Mouse (Mus musculus): ENCODE measurements at regions not wholly inside any gene's neighbourhood (a gene's known extent, or its start where the extent isn't known, plus 50 kb on each side); places are given as distances from the start of the nearest gene placed in this dataset.

- no peak overlapping the region for H3K4me3 ChIP-seq
- no peak for DNase-seq (ENCODE audit: extremely low spot score in 1 of 2, low spot score in 2 of 2)
- no peak for TF ChIP-seq CTCF (IDR thresholded peaks at IDR 0.05)
- H3K27ac ChIP-seq, result no peak overlapping the region
- intact Hi-C loops (cut with DNase I), result no loop called here
These were observed 51.3 kb downstream of the 3110018I06Rik start for GRCm38 (mm10) chr12:107539683-107540082.

GRCm38 (mm10) chr12:107541196-107541595, 52.8 kb downstream of the 3110018I06Rik start:
- Histone ChIP-seq H3K27ac (no peak overlapping the region), H3K4me3 (no peak overlapping the region)
- intact Hi-C loops (cut with DNase I), result no loop called here
- no peak for DNase-seq (ENCODE audit: extremely low spot score in 1 of 2, low spot score in 2 of 2)
- no peak for TF ChIP-seq CTCF (IDR thresholded peaks at IDR 0.05)

- no peak for DNase-seq (ENCODE audit: extremely low spot score in 1 of 2, low spot score in 2 of 2)
- intact Hi-C loops (cut with DNase I), result no loop called here
- no peak overlapping the region for H3K27ac ChIP-seq
- no peak for TF ChIP-seq CTCF (IDR thresholded peaks at IDR 0.05)
- no peak overlapping the region for H3K4me3 ChIP-seq
These were observed 58.9 kb downstream of the 3110018I06Rik start for GRCm38 (mm10) chr12:107547194-107547885.

GRCm38 (mm10) chr12:107547886-107548448, 59.5 kb downstream of the 3110018I06Rik start:
- no peak overlapping the region for H3K4me3 ChIP-seq
- intact Hi-C loops (cut with DNase I), result no loop called here
- no peak for DNase-seq (ENCODE audit: extremely low spot score in 1 of 2, low spot score in 2 of 2)
- no peak for TF ChIP-seq CTCF (IDR thresholded peaks at IDR 0.05)
- H3K27ac ChIP-seq, result no peak overlapping the region

GRCm38 (mm10) chr12:107549452-107550296, 61.2 kb downstream of the 3110018I06Rik start:
- TF ChIP-seq CTCF (IDR thresholded peaks at IDR 0.05), result no peak
- Histone ChIP-seq H3K27ac (no peak overlapping the region), H3K4me3 (no peak overlapping the region)
- intact Hi-C loops (cut with DNase I), result no loop called here
- no peak for DNase-seq (ENCODE audit: extremely low spot score in 1 of 2, low spot score in 2 of 2)

GRCm38 (mm10) chr12:107559191-107559590, 70.8 kb downstream of the 3110018I06Rik start:
- intact Hi-C loops (cut with DNase I), result no loop called here
- no peak overlapping the region for H3K27ac ChIP-seq

GRCm38 (mm10) chr12:107560100-107560499, 71.7 kb downstream of the 3110018I06Rik start:
- no peak for TF ChIP-seq CTCF (IDR thresholded peaks at IDR 0.05)
- no peak overlapping the region for H3K4me3 ChIP-seq
- H3K27ac ChIP-seq, result no peak overlapping the region
- no peak for DNase-seq (ENCODE audit: extremely low spot score in 1 of 2, low spot score in 2 of 2)
- intact Hi-C loops (cut with DNase I), result no loop called here

More at GRCm38 (mm10) chr12:107559191-107559590, 70.8 kb downstream of the 3110018I06Rik start:
- H3K4me3 ChIP-seq, result no peak overlapping the region
- DNase-seq (ENCODE audit: extremely low spot score in 1 of 2, low spot score in 2 of 2), result no peak
- no peak for TF ChIP-seq CTCF (IDR thresholded peaks at IDR 0.05)

GRCm38 (mm10) chr12:107572586-107572985, 84.2 kb downstream of the 3110018I06Rik start:
- Histone ChIP-seq H3K27ac (no peak overlapping the region), H3K4me3 (no peak overlapping the region)
- TF ChIP-seq CTCF (IDR thresholded peaks at IDR 0.05), result no peak
- intact Hi-C loops (cut with DNase I), result no loop called here
- no peak for DNase-seq (ENCODE audit: extremely low spot score in 1 of 2, low spot score in 2 of 2)

GRCm38 (mm10) chr12:107579508-107579907, 91.1 kb downstream of the 3110018I06Rik start:
- intact Hi-C loops (cut with DNase I), result no loop called here
- no peak for TF ChIP-seq CTCF (IDR thresholded peaks at IDR 0.05)
- no peak for DNase-seq (ENCODE audit: extremely low spot score in 1 of 2, low spot score in 2 of 2)
- no peak overlapping the region for H3K4me3 ChIP-seq
- H3K27ac ChIP-seq, result no peak overlapping the region

GRCm38 (mm10) chr12:107583151-107583720, 94.8 kb downstream of the 3110018I06Rik start:
- Histone ChIP-seq H3K4me3 (no peak overlapping the region), H3K27ac (no peak overlapping the region)
- TF ChIP-seq CTCF (IDR thresholded peaks at IDR 0.05), result no peak
- no peak for DNase-seq (ENCODE audit: extremely low spot score in 1 of 2, low spot score in 2 of 2)
- intact Hi-C loops (cut with DNase I), result no loop called here

- DNase-seq (ENCODE audit: extremely low spot score in 1 of 2, low spot score in 2 of 2), result no peak
- intact Hi-C loops (cut with DNase I), result no loop called here
- H3K4me3 ChIP-seq, result no peak overlapping the region
- H3K27ac ChIP-seq, result no peak overlapping the region
- TF ChIP-seq CTCF (IDR thresholded peaks at IDR 0.05), result no peak
These were observed 97.3 kb downstream of the 3110018I06Rik start for GRCm38 (mm10) chr12:107585696-107586225.

GRCm38 (mm10) chr12:107596236-107596635, 107.8 kb downstream of the 3110018I06Rik start:
- H3K4me3 ChIP-seq, result no peak overlapping the region
- intact Hi-C loops (cut with DNase I), result no loop called here
- DNase-seq (ENCODE audit: extremely low spot score in 1 of 2, low spot score in 2 of 2), result no peak
- no peak overlapping the region for H3K27ac ChIP-seq
- TF ChIP-seq CTCF (IDR thresholded peaks at IDR 0.05), result no peak
